Mouse (Mus musculus): ENCODE results near the gene Tbp.

GRCm38 (mm10) chr17:15536457-15536904 lies 36.8 kb downstream of the Tbp start:
- no peak for TF ChIP-seq CTCF (IDR thresholded peaks at IDR 0.05; ENCODE audit: low read depth)
- no peak for TF ChIP-seq EP300 (optimal IDR thresholded peaks at IDR 0.05)

Data from stomach, postnatal 0 days (tissue).